21 mouse cellular contexts compared by ENCODE assay signal in genomic region chr5:129338511-129338910, GRCm38 (mm10).
DNase-seq lines count a peak whose midpoint lies in the region; ATAC-seq and TF ChIP-seq lines count a peak whose summit lies in the region.
"Had no signal": no experiment of that assay in that cellular context is flagged by ENCODE, and none has a peak within 500 bp of the region (broad histone marks: within the 10 kb centered on the region; RNA-seq: fewer than 3 reads in every experiment).

No protein-coding gene starts in this region.

- no peak overlapping the region for H3K9ac ChIP-seq in forebrain, embryonic 14.5 days (ENCODE audit: low read length)
- H3K9ac ChIP-seq in midbrain, postnatal 0 days (replicated peaks; ENCODE audit: low read length, poor library complexity, severe bottlenecking), result no peak overlapping the region
- H3K9ac ChIP-seq in midbrain, embryonic 15.5 days, result no peak overlapping the region
- H3K9ac ChIP-seq: heart, embryonic 12.5 days; lung, embryonic 15.5 days; neural tube, embryonic 12.5 days had no signal

- no peak for TF ChIP-seq CTCF in midbrain, postnatal 0 days (IDR thresholded peaks at IDR 0.05)

- H3K4me1 ChIP-seq in forebrain, embryonic 14.5 days (ENCODE audit: control insufficient read depth, insufficient read depth, low read length), result no peaks in the 10 kb centered on the region
- no peaks in the 10 kb centered on the region for H3K4me1 ChIP-seq in forebrain, embryonic 10.5 days
- peaks cover 3% of the 10 kb centered on the region; the same call in 1 of the 2 replicates for H3K4me1 ChIP-seq in midbrain, postnatal 0 days (ENCODE audit: insufficient read depth, low read length)
- peaks cover 5% of the 10 kb centered on the region for H3K4me1 ChIP-seq in midbrain, embryonic 15.5 days
- H3K4me1 ChIP-seq: heart, embryonic 12.5 days; lung, embryonic 15.5 days; neural tube, embryonic 12.5 days had no signal

- 0 out of 2 replicates have a peak overlapping the region, but pooled peaks have one; percentile 1 for H3K27ac ChIP-seq in forebrain, embryonic 14.5 days (ENCODE audit: low read depth, low read length)
- no peak overlapping the region for H3K27ac ChIP-seq in forebrain, embryonic 10.5 days
- H3K27ac ChIP-seq in midbrain, postnatal 0 days (ENCODE audit: low read depth, low read length), result no peak overlapping the region
- H3K27ac ChIP-seq in midbrain, embryonic 15.5 days, result no peak overlapping the region
- H3K27ac ChIP-seq: lung, embryonic 15.5 days; neural tube, embryonic 12.5 days had no signal

- no peaks in the 10 kb centered on the region for H3K27me3 ChIP-seq in forebrain, embryonic 14.5 days (replicated peaks; ENCODE audit: control insufficient read depth, insufficient read depth, low read length)
- H3K27me3 ChIP-seq in forebrain, embryonic 10.5 days (ENCODE audit: poor library complexity, severe bottlenecking), result no peaks in the 10 kb centered on the region
- no peaks in the 10 kb centered on the region for H3K27me3 ChIP-seq in midbrain, postnatal 0 days (ENCODE audit: insufficient read depth, low read length)
- no peaks in the 10 kb centered on the region for H3K27me3 ChIP-seq in midbrain, embryonic 15.5 days (replicated peaks)
- H3K27me3 ChIP-seq: heart, embryonic 12.5 days; lung, embryonic 15.5 days; neural tube, embryonic 12.5 days had no signal

- 69% methylated on average over 7 of the region's 7 CpGs for WGBS in forebrain, embryonic 14.5 days
- WGBS in forebrain, embryonic 10.5 days, result 75% methylated on average over 7 of the region's 7 CpGs
- WGBS in midbrain, postnatal 0 days, result 75% methylated on average over 7 of the region's 7 CpGs
- WGBS in midbrain, embryonic 15.5 days, result 66% methylated on average over 7 of the region's 7 CpGs

- intact Hi-C loops in left cerebral cortex, postnatal 14 days (cut with DNase I), result no loop called here
- intact Hi-C loops in heart, postnatal 14 days (cut with DNase I), result no loop called here

- H3K4me2 ChIP-seq in forebrain, embryonic 14.5 days (ENCODE audit: low read length), result no peak overlapping the region
- no peak overlapping the region for H3K4me2 ChIP-seq in midbrain, postnatal 0 days (ENCODE audit: low read depth, low read length, poor library complexity, severe bottlenecking)
- H3K4me2 ChIP-seq in midbrain, embryonic 15.5 days, result no peak overlapping the region
- H3K4me2 ChIP-seq: heart, embryonic 12.5 days; liver, embryonic 11.5 days; lung, embryonic 15.5 days; neural tube, embryonic 12.5 days had no signal

- no peaks in the 10 kb centered on the region for H3K9me3 ChIP-seq in forebrain, embryonic 14.5 days (replicated peaks; ENCODE audit: control insufficient read depth, low read length)
- H3K9me3 ChIP-seq in forebrain, embryonic 10.5 days, result no peaks in the 10 kb centered on the region
- H3K9me3 ChIP-seq in midbrain, postnatal 0 days (ENCODE audit: low read length), result no peaks in the 10 kb centered on the region
- no peaks in the 10 kb centered on the region for H3K9me3 ChIP-seq in midbrain, embryonic 15.5 days
- H3K9me3 ChIP-seq: heart, embryonic 12.5 days; lung, embryonic 15.5 days; neural tube, embryonic 12.5 days had no signal

- peak; percentile 30 for DNase-seq in forebrain, embryonic 14.5 days (ENCODE audit: low spot score)
- DNase-seq in forebrain, embryonic 10.5 days (ENCODE audit: extremely low spot score, low spot score), result no peak
- DNase-seq in midbrain, postnatal 0 days (ENCODE audit: low spot score), result peak; percentile 26
- peak; percentile 53 to 67 for DNase-seq in left cerebral cortex, postnatal 14 days (ENCODE audit: low spot score in 2 of 2)
- no peak for DNase-seq in gastrocnemius, postnatal 10 days
- no peak for DNase-seq in heart, postnatal 14 days
- no peak for DNase-seq in heart, adult 8-10 months (ENCODE audit: low spot score)
- DNase-seq: adrenal gland, postnatal 25 days; cerebellum, adult 11 months; cerebellum, postnatal 36 days; heart, postnatal 4 days; kidney, adult 18-20 months; kidney, postnatal 36 days; layer of hippocampus, postnatal 36 days; thymus, postnatal 36 days had no signal

- no peak for ATAC-seq in forebrain, embryonic 14.5 days
- no peak for ATAC-seq in midbrain, postnatal 0 days (ENCODE audit: low FRiP score)
- no peak for ATAC-seq in midbrain, embryonic 15.5 days (replicated peaks)
- ATAC-seq: activated CD4-positive, CD25-positive, alpha-beta regulatory T cell, adult 4 months had no signal

- H3K4me3 ChIP-seq in forebrain, embryonic 14.5 days (ENCODE audit: low read depth, low read length), result no peak overlapping the region
- no peak overlapping the region for H3K4me3 ChIP-seq in forebrain, embryonic 10.5 days
- no peak overlapping the region for H3K4me3 ChIP-seq in midbrain, postnatal 0 days (ENCODE audit: low read depth, low read length)
- H3K4me3 ChIP-seq in midbrain, embryonic 15.5 days, result no peak overlapping the region
- H3K4me3 ChIP-seq: heart, embryonic 12.5 days; lung, embryonic 15.5 days; neural tube, embryonic 12.5 days had no signal

- no peaks in the 10 kb centered on the region for H3K36me3 ChIP-seq in forebrain, embryonic 14.5 days (ENCODE audit: control insufficient read depth, insufficient read depth, low read length)
- H3K36me3 ChIP-seq in forebrain, embryonic 10.5 days (replicated peaks), result no peaks in the 10 kb centered on the region
- H3K36me3 ChIP-seq in midbrain, postnatal 0 days (ENCODE audit: insufficient read depth, low read length), result no peaks in the 10 kb centered on the region
- H3K36me3 ChIP-seq in midbrain, embryonic 15.5 days (replicated peaks), result no peaks in the 10 kb centered on the region
- H3K36me3 ChIP-seq: heart, embryonic 12.5 days; lung, embryonic 15.5 days; neural tube, embryonic 12.5 days had no signal

Comparison
In these comparisons a context has a peak if more than half of its experiments do, and no peak if none do; other contexts are left out.
1. DNase-seq: peak in forebrain, embryonic 14.5 days (single experiment), midbrain, postnatal 0 days (single experiment) and left cerebral cortex, postnatal 14 days (2 of 2); none in forebrain, embryonic 10.5 days (single experiment), gastrocnemius, postnatal 10 days (single experiment), heart, postnatal 14 days (0 of 2) and heart, adult 8-10 months (single experiment).